Mouse (Mus musculus): ENCODE measurements around the gene Upk2.

Upk2 gene

GRCm38 (mm10) chr9:44488416-44488815 is 33.6 kb upstream of the Upk2 start:
- DNase-seq (ENCODE audit: inconsistent ontology term), result no peak

DNA sequence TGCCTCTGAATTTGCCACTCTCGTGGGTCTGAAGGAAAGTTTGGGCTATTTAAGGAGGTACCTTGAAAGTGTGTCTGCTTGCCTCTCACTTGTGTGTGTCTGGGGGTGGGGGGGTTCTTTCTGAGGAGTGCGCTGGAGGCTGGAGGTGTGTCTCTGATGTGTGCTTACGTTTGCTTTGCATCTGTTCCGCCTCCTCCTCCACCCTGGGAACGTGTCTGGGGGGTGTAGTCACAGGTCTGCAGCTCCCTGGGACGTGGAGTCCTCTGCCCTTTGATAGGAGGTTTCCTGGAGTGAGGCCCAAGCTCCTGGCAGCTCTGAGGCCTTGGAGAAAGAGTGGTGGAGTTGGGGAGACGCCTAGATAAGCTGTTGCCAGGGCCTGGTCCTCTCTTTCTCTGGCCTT is 32.7 kb upstream of the Upk2 start:
- no peak for DNase-seq (ENCODE audit: inconsistent ontology term)

GRCm38 (mm10) chr9:44486741-44487421 is 32.1 kb upstream of the Upk2 start:
- peak; percentile 63 for DNase-seq (ENCODE audit: inconsistent ontology term)

- peak; percentile 76 for DNase-seq (ENCODE audit: inconsistent ontology term)
Observed at GRCm38 (mm10) chr9:44486335-44486734, 31.6 kb upstream of the Upk2 start.

DNA sequence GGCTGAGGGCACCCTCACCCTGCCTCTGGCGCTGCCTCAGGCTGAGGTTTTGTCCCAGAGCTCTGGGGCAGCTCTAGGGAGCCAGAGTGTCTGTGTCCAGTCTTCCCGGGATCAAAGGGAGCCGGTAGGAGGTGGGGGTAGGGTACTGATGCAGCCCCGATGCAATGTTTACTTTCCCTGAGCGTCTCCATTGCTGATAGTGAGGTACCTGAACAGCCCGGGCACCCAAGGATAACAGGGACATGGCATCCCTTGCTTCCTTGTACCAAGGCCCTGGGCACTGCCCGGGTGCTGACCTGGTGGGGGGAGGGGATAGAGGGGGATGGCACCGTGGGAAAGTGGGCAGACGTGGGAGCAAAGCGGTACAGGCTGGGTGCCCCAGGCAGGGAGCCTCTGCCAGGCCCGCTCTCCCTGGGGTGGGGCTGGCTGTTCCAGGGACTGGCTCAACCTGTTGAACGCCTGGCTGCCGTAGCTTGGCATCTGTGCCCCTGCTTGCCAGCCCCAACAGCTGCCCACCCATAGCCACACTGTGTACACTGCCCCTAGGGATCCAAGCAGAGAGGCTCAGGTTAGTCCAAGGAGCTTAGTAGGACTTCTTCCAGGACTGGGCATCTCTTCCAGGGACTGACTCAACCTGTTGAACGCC is 30.9 kb upstream of the Upk2 start:
- DNase-seq (ENCODE audit: inconsistent ontology term), result peak; percentile 24

GRCm38 (mm10) chr9:44485105-44485515 is 30.3 kb upstream of the Upk2 start:
- no peak for DNase-seq (ENCODE audit: inconsistent ontology term)

DNA sequence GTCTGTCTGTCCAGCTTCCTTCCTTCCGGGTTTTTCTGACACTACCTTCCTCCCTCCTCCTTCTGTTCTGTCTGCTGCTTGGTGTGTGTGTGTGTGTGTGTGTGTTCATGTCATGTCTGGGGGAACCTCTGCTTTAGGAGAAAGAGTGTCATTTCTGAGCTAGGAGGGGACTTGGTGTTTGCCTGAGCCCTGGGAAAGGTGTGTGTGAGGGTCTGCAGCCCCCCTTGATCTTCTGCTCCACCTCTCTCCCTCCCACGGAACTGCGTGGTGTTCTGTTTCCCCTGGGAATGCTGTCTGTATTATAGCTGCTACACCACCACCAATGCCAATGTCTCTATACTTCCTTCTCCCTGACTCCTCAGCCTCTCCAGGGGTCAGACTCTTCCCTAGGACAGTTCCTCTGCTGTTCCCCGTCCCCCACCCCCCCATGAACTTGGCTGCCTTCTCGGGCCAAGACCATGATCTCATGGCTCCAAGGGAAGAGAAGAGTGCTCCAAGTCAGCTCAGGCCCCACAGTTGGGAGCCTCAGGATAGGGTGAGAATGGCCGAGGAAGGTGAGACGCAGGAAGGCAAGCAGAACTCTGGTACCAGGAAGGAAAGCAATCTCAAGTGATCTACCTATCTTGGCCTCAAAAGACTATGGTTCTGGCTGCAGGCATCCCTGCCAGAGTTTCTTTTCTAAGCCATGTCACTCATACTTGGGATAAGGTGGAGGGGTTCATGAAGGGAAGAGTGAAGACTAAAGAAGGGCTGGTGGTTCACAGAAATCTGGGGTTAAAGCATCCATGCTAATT is 29.7 kb upstream of the Upk2 start:
- DNase-seq (ENCODE audit: inconsistent ontology term), result peak; percentile 32

- DNase-seq (ENCODE audit: inconsistent ontology term), result peak; percentile 89
Observed at GRCm38 (mm10) chr9:44483510-44484044, 28.8 kb upstream of the Upk2 start.

DNA sequence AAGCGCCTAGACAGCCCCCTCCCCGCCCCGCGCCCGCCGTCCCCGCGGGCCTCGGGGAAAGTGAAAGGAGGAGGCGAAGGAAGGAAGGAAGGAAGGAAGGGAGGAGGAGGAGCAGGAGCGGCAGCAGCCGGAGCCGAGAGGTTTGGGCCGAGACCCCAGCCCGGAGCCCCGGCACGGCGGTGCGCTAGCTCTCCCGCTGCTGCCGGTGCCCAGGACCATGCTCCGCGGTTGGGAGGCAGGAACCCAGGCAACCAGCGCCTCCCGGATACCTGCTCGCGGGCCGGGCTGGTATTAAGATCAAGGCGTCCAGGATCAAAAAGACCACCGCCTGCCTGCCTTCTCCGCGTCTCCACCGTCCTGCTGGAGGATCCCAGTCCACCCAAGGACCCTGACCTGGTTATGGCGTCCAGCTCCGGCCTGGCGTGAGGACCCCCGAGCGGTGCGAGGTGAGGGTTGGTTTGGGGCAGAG is 28.3 kb upstream of the Upk2 start:
- DNase-seq (ENCODE audit: inconsistent ontology term), result peak; percentile 21

DNA sequence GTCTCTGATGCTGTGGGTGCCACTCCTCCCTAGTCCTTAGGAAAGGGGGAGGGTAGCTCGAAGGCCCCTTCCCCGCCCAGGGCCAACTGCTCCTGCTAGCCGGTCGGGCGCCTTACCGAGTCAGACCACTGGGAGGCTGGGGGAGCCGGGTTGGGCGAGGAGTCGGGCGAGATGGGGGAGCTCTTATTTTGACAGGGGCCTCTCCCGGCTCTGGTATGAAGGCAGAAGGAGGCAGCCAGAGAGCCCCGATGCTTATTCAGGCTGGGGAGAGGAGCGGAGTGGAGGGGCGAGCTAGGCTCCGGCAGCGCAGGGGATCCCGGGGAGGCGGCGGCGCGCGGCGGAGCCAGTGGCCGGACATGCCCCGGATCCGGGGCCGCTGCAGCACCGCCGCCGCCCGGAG is 27.8 kb upstream of the Upk2 start, which contains the start of gene Bcl9l:
Gene Bcl9l (plus strand): TSS at position 274 of the 400 bp plus-strand sequence.
- peak; percentile 96 for DNase-seq (ENCODE audit: inconsistent ontology term)

GRCm38 (mm10) chr9:44482112-44482511 is 27.3 kb upstream of the Upk2 start:
- DNase-seq (ENCODE audit: inconsistent ontology term), result no peak

GRCm38 (mm10) chr9:44479628-44480428 is 25.1 kb upstream of the Upk2 start:
- peak; percentile 94 for DNase-seq (ENCODE audit: inconsistent ontology term)

GRCm38 (mm10) chr9:44478959-44479605 is 24.3 kb upstream of the Upk2 start:
- peak; percentile 90 for DNase-seq (ENCODE audit: inconsistent ontology term)

GRCm38 (mm10) chr9:44478229-44478921 is 23.6 kb upstream of the Upk2 start:
- DNase-seq (ENCODE audit: inconsistent ontology term), result peak; percentile 89

DNA sequence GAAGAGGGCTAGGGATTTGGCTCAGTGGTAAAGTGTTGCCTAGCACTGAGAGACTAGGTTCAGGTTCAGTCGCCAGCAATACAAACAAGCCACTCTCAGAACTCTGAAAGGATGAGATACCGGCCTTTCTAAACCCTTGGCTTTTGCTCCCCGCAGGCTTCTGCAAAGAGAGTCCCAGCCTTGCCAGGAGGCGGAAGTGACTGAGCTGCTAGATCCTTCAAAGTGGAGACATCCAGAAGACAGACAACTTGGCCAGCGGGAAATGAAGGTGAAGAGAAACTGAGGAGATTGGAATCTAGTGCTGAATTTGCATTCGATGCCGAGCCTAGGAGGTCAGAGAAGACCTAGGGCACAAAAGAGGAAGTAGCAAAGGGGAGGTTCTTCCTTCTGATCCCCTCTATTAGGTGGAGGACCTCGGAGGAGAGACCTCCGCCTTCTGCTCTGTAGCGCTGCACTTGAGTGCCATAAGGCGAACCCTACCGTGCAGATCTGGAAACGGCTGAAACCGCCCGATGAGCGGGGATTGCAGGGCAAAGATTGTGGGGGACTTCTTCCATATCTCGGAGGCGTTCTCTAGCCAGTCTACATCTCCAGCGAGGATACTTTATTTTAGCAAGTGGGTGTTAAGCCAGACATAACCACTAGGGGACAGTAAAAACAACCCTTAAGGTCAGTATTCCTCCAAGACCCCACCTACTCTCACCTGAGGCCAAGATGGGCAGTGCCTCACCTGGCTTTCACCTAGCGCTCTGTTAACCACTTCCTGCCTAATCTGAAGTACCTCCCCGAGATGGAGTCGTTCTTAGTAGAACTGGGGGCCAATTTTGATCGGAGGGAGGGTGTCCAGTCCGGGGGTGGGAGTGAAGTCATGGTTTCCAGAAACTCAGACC is 22.8 kb upstream of the Upk2 start:
- DNase-seq (ENCODE audit: inconsistent ontology term), result peak; percentile 66

DNA sequence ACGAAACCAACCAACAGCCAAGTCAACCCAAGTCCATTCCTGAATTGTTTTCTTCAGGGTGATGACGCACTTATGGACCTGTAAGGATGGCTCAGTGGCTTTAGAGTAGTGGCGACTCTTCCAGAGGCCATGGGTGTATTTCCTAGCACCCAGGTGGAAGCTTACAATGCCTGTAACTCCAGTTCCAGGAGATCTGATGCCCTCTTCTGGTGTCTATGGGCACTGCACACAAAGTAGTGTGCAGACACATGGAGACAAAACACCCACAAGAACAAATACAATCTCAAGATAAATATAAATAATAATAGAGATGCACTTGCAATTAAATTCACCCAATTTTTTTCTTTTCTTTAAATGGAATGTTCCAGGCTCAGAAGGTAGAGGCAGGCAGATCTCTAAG is 21.2 kb upstream of the Upk2 start:
- DNase-seq (ENCODE audit: inconsistent ontology term), result no peak

DNA sequence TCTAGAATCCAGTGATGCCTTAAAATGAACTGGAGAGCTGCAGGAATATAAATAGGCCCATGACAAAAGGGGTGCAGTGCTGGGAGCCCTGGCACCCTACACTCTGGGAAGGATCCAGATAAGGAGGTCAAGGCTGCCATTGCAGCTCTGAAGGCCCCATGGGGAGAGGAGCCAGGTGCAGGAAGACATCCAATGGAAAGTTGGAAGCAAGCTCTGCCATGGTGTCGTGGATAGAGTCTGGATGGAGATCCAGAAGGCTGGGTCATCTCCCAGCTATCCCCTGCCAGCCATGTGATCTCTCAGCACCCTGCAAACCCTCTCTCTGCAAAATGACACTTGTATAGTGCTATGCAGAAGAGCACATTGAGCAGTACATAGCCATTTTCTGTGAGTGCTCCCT is 19.6 kb upstream of the Upk2 start:
- DNase-seq (ENCODE audit: inconsistent ontology term), result no peak

DNA sequence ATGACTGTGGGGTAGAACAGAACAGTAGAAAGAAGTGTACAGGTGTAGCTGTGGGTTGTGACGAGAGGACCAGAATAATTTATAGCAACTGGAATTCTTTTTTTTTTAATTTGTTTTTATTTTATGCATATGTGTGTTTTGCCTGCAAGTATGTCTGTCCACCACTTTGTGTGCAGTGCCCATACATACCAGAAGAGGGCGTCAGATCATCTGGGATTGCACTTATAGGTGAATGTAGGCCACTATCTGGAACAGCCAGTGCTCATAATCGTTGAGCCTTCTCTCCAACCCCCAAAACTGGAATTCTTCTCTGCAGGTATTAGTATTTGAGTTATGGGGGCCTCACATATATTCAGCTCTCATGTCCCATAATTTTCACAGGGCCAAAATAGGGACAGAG is 18.4 kb upstream of the Upk2 start:
- no peak for DNase-seq (ENCODE audit: inconsistent ontology term)

DNA sequence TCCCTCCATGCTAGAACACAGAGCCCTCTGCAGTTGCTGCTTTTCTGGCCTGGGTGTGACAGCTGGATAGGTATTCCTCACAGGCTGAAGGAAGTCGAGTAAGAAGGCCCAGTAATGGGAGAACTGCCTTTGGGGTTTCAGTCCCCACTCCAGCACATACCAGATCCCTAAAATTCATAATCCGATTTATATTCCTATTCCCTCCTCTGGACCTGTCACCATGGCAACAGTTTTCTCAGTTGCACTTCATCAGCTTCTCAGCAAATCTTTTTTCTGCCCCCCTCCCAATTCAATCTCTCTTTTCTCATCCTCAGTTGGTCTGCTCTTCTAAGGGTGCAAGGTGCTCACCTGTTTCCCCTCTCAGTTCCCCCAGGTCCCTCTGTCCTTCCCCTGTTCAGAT is 14.0 kb upstream of the Upk2 start:
- no peak for DNase-seq (ENCODE audit: inconsistent ontology term)

All from Muller cell, postnatal 12 days (primary cell).